Mouse (Mus musculus): ENCODE data around the gene Coro2b.

Coro2b gene

GRCm38 (mm10) chr9:62510530-62510936, 26.3 kb downstream of the Coro2b start:
- peak; percentile 54 for DNase-seq

- no peak for DNase-seq
Observed at GRCm38 (mm10) chr9:62509617-62510016, 27.2 kb downstream of the Coro2b start.

GRCm38 (mm10) chr9:62508740-62509524, 27.9 kb downstream of the Coro2b start:
- no peak for DNase-seq

- DNase-seq: no peak
Observed at GRCm38 (mm10) chr9:62506467-62507067, 30.3 kb downstream of the Coro2b start.

- DNase-seq: peak; percentile 85
Observed at GRCm38 (mm10) chr9:62504129-62504528, 32.7 kb downstream of the Coro2b start.

- peak; percentile 83 for DNase-seq
Observed at GRCm38 (mm10) chr9:62502361-62502760, 34.5 kb downstream of the Coro2b start.

- no peak for DNase-seq
Observed at GRCm38 (mm10) chr9:62501566-62501965, 35.3 kb downstream of the Coro2b start.

- DNase-seq: no peak
Observed at GRCm38 (mm10) chr9:62500007-62500406, 36.8 kb downstream of the Coro2b start.

GRCm38 (mm10) chr9:62498945-62499344, 37.9 kb downstream of the Coro2b start:
- no peak for DNase-seq

GRCm38 (mm10) chr9:62497135-62498092, 39.4 kb downstream of the Coro2b start:
- DNase-seq: no peak

GRCm38 (mm10) chr9:62492306-62492990, 44.4 kb downstream of the Coro2b start:
- DNase-seq: no peak

GRCm38 (mm10) chr9:62491611-62492010, 45.2 kb downstream of the Coro2b start:
- DNase-seq: no peak

GRCm38 (mm10) chr9:62491104-62491503, 45.7 kb downstream of the Coro2b start:
- peak; percentile 85 for DNase-seq

- no peak for DNase-seq
Observed at GRCm38 (mm10) chr9:62484107-62484506, 52.7 kb downstream of the Coro2b start.

- no peak for DNase-seq
Observed at GRCm38 (mm10) chr9:62482788-62483187, 54.1 kb downstream of the Coro2b start.

- no peak for DNase-seq
Observed at GRCm38 (mm10) chr9:62480898-62481642, 55.8 kb downstream of the Coro2b start.

GRCm38 (mm10) chr9:62480149-62480548, 56.7 kb downstream of the Coro2b start:
- DNase-seq: no peak

- peak; percentile 88 for DNase-seq
Observed at GRCm38 (mm10) chr9:62476782-62477487, 59.9 kb downstream of the Coro2b start.

- no peak for DNase-seq
Observed at GRCm38 (mm10) chr9:62474206-62474605, 62.6 kb downstream of the Coro2b start.

- DNase-seq: no peak
Observed at GRCm38 (mm10) chr9:62471541-62472189, 65.2 kb downstream of the Coro2b start.

- DNase-seq: no peak
Observed at GRCm38 (mm10) chr9:62471041-62471440, 65.8 kb downstream of the Coro2b start.

Data from lung, postnatal 36 days (tissue).